Mouse (Mus musculus) heart, postnatal 0 days (tissue): Measurements from ENCODE around the gene Trim66.

Experiments
- CTCF ChIP-seq: IDR thresholded peaks from 2 replicates; pipeline ENCODE4 v1.5.1; 2016; ENCODE audit warnings: antibody characterized with exemption, control low read depth, low read depth
- EP300 ChIP-seq: IDR thresholded peaks from 2 replicates; pipeline ENCODE4 v1.6.1; 2016; ENCODE audit warnings: antibody characterized with exemption, low read depth

- TF ChIP-seq CTCF (no peak), EP300 (no peak)
Observed at GRCm38 (mm10) chr7:109533888-109534287, 26.0 kb upstream of the Trim66 start.
